Comparison of ENCODE assay signal across 19 mouse cellular contexts in the genomic region with DNA sequence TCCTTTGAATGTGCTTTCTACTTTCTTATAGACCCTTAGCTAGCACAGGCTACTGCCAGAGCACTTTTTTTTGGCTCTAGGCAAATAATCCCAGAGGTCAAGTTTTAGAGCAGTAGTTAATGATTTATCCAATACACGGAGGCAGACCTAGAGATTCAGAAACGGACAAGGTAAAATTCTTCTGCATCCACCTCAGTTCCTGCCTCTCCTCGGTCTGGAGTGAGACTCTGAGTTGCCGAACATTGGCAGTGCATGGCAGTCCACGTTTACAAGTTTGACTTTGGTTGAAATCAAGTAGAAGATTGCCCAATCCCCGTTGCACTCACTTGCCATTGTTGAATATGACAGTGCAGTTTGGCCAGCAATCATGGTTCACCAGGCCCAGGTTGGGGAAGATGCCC. TPM values are rescaled to one million over a fixed set of nuclear protein-coding genes. Genes with fewer than 3 reads are reported as not detected.
DNase-seq lines count a peak whose midpoint lies in the region; ATAC-seq and TF ChIP-seq lines count a peak whose summit lies in the region.
"Had no signal": no experiment of that assay in that cellular context is flagged by ENCODE, and none has a peak within 500 bp of the region (broad histone marks: within the 10 kb centered on the region; RNA-seq: fewer than 3 reads in every experiment).

No protein-coding gene starts in this region.

- peaks cover 9% of the 10 kb centered on the region for H3K4me1 ChIP-seq in kidney, adult 2 months (ENCODE audit: control insufficient read depth, insufficient read depth, low read length)
- H3K4me1 ChIP-seq in liver, embryonic 16.5 days (ENCODE audit: control insufficient read depth, low read depth, low read length): no peaks in the 10 kb centered on the region

- H3K9me3 ChIP-seq in liver, embryonic 16.5 days (replicated peaks; ENCODE audit: control insufficient read depth, low read length): no peaks in the 10 kb centered on the region
- H3K9me3 ChIP-seq: limb, embryonic 13.5 days; megakaryocyte, embryonic 14.5 days had no signal

- no peak overlapping the region for H3K4me3 ChIP-seq in kidney, adult 2 months (ENCODE audit: insufficient read depth, low read depth, low read length)
- no peak overlapping the region for H3K4me3 ChIP-seq in liver, embryonic 16.5 days (ENCODE audit: low read depth, low read length)
- H3K4me3 ChIP-seq: limb, embryonic 13.5 days; megakaryocyte, embryonic 14.5 days had no signal

- no peaks in the 10 kb centered on the region for H3K36me3 ChIP-seq in kidney, adult 2 months (ENCODE audit: control insufficient read depth, insufficient read depth, low read length)
- H3K36me3 ChIP-seq in liver, embryonic 16.5 days (ENCODE audit: control insufficient read depth, insufficient read depth): no peaks in the 10 kb centered on the region
- H3K36me3 ChIP-seq: limb, embryonic 13.5 days had no signal

- TF ChIP-seq CTCF in kidney, adult 2 months (conservative IDR thresholded peaks at IDR 0.05; ENCODE audit: insufficient read depth, insufficient read length, low read depth, low read length): no peak

- DNase-seq in kidney, adult 2 months: peak; percentile 75
- no peak for DNase-seq in kidney, postnatal 10 days
- DNase-seq in adipocyte (ENCODE audit: low spot score): peak; percentile 35
- DNase-seq in kidney, postnatal 14 days: peak; percentile 19
- DNase-seq in thymus, postnatal 4 days: no peak
- DNase-seq: cerebellum, postnatal 10 days; right cerebral cortex, postnatal 4 days; thymus, postnatal 14 days had no signal

- peak; percentile 66 for ATAC-seq in liver, embryonic 16.5 days (ENCODE audit: low read depth)
- no peak for ATAC-seq in megakaryocyte-erythroid progenitor cell, adult 5-6 weeks (replicated peaks; ENCODE audit: low FRiP score, low TSS enrichment, poor library complexity, severe bottlenecking)
- ATAC-seq: activated CD4-positive, CD25-positive, alpha-beta regulatory T cell, adult 4 months; forebrain, embryonic 16.5 days; hindbrain, embryonic 16.5 days had no signal

- 41% methylated on average over 6 of the region's 6 CpGs for WGBS in kidney, adult 2 months
- 55% methylated on average over 6 of the region's 6 CpGs for WGBS in liver, embryonic 16.5 days (ENCODE audit: insufficient replicate concordance)

- H3K9ac ChIP-seq in liver, embryonic 16.5 days (ENCODE audit: low read depth, low read length): no peak overlapping the region
- H3K9ac ChIP-seq: limb, embryonic 13.5 days had no signal

- peak overlapping the region; percentile 84 for H3K27ac ChIP-seq in kidney, adult 2 months (ENCODE audit: insufficient read depth, low read depth, low read length)
- peak overlapping the region; percentile 68 for H3K27ac ChIP-seq in liver, embryonic 16.5 days (ENCODE audit: low read length)
- H3K27ac ChIP-seq: limb, embryonic 13.5 days had no signal

- H3K4me2 ChIP-seq in liver, embryonic 16.5 days (ENCODE audit: low read depth, low read length): no peak overlapping the region
- H3K4me2 ChIP-seq: limb, embryonic 13.5 days had no signal

- H3K27me3 ChIP-seq in kidney, adult 2 months (replicated peaks; ENCODE audit: control insufficient read depth, insufficient read depth, low read length): no peaks in the 10 kb centered on the region
- no peaks in the 10 kb centered on the region for H3K27me3 ChIP-seq in liver, embryonic 16.5 days (ENCODE audit: control insufficient read depth, insufficient read depth, low read depth, low read length)
- H3K27me3 ChIP-seq: limb, embryonic 13.5 days had no signal

- no peak for TF ChIP-seq POLR2A in kidney, adult 2 months (IDR thresholded peaks at IDR 0.05; ENCODE audit: low read depth, low read length)

RNA-seq across cellular contexts. Expression of gene Krcc1, which starts 34.4 kb away (rescaled TPM):
- polyA plus RNA-seq in kidney, adult 2 months (2012; rRNA removed): 10.8 and 15.2 TPM in 2 replicates
- polyA plus RNA-seq in liver, embryonic 16.5 days (2015; fragmentation: Nextera tagmentation; extraction: Ambion mirVana): 23.0 and 24.5 TPM in 2 replicates
- 35.7 and 49.9 TPM in 2 replicates for total RNA-seq in megakaryocyte-erythroid progenitor cell, adult 5-6 weeks (2014; fragmentation: Nextera tagmentation)
- total RNA-seq in megakaryocyte-erythroid progenitor cell, adult 5-6 weeks (2017): 75.0 and 113 TPM in 2 replicates

RNA-seq across cellular contexts. Expression of gene Fabp1, which starts 37.4 kb away (rescaled TPM):
- 3.2 and 8.3 TPM in 2 replicates for polyA plus RNA-seq in kidney, adult 2 months (2012; rRNA removed)
- 679 TPM in 2 replicates for polyA plus RNA-seq in liver, embryonic 16.5 days (2015; fragmentation: Nextera tagmentation; extraction: Ambion mirVana)
- not detected in 2 replicates for total RNA-seq in megakaryocyte-erythroid progenitor cell, adult 5-6 weeks (2014; fragmentation: Nextera tagmentation)
- total RNA-seq in megakaryocyte-erythroid progenitor cell, adult 5-6 weeks (2017): not detected in 2 replicates
- total RNA-seq: heart, adult 8-10 months; layer of hippocampus, adult 8-10 months; midbrain, postnatal 0 days had no signal
- polyA plus RNA-seq: activated CD4-positive, CD25-positive, alpha-beta regulatory T cell, adult 4 months; forebrain, embryonic 16.5 days; hindbrain, embryonic 16.5 days; midbrain, postnatal 0 days; neural tube, embryonic 11.5 days had no signal

Comparison
In these comparisons a context has a peak if more than half of its experiments do, and no peak if none do; other contexts are left out.
1. DNase-seq: peak in kidney, adult 2 months (single experiment), adipocyte (single experiment) and kidney, postnatal 14 days (single experiment); none in kidney, postnatal 10 days (single experiment) and thymus, postnatal 4 days (single experiment).
2. RNA of gene Fabp1, which starts 37.4 kb away (polyA plus RNA-seq): 679 TPM in liver, embryonic 16.5 days; 3.2 to 8.3 TPM in kidney, adult 2 months; every median in the first group is over 10 times any median in the second.